ENCODE assay signal across 23 mouse cellular contexts in genomic region chr15:4894962-4895361, GRCm38 (mm10). TPM values are rescaled to one million over a fixed set of nuclear protein-coding genes. Genes with fewer than 3 reads are reported as not detected.
"Had no signal": no experiment of that assay in that cellular context is flagged by ENCODE, and none has a peak within 500 bp of the region (broad histone marks: within the 10 kb centered on the region; RNA-seq: fewer than 3 reads in every experiment).

No protein-coding gene starts in this region.

- DNase-seq: liver, postnatal 0 days; lung, adult 2 months; lung, postnatal 14 days; lung, postnatal 36 days; right cerebral cortex, postnatal 14 days; thymus, adult 2 months; thymus, postnatal 14 days; thymus, postnatal 36 days had no signal

- ATAC-seq: liver, postnatal 0 days; lung, postnatal 0 days; midbrain, embryonic 15.5 days had no signal

- H3K9ac ChIP-seq: liver, postnatal 0 days; lung, embryonic 15.5 days; midbrain, embryonic 12.5 days; midbrain, embryonic 15.5 days; neural tube, embryonic 12.5 days; stomach, embryonic 15.5 days had no signal

- H3K9me3 ChIP-seq: lung, embryonic 15.5 days; megakaryocyte, embryonic 14.5 days; midbrain, embryonic 12.5 days; midbrain, embryonic 15.5 days; neural tube, embryonic 12.5 days; stomach, embryonic 15.5 days had no signal

- H3K4me2 ChIP-seq: lung, embryonic 15.5 days; midbrain, embryonic 12.5 days; midbrain, embryonic 15.5 days; neural tube, embryonic 12.5 days; stomach, embryonic 15.5 days had no signal

- H3K27ac ChIP-seq: lung, embryonic 15.5 days; macrophage; midbrain, embryonic 12.5 days; midbrain, embryonic 15.5 days; neural tube, embryonic 12.5 days; stomach, embryonic 15.5 days; stomach, postnatal 0 days had no signal

- H3K27me3 ChIP-seq: lung, embryonic 15.5 days; megakaryocyte, embryonic 14.5 days; midbrain, embryonic 12.5 days; midbrain, embryonic 15.5 days; neural tube, embryonic 12.5 days; stomach, embryonic 15.5 days had no signal

- H3K4me3 ChIP-seq: lung, embryonic 15.5 days; megakaryocyte, embryonic 14.5 days; midbrain, embryonic 12.5 days; midbrain, embryonic 15.5 days; neural tube, embryonic 12.5 days; stomach, embryonic 15.5 days had no signal

- H3K36me3 ChIP-seq: lung, embryonic 15.5 days; midbrain, embryonic 12.5 days; midbrain, embryonic 15.5 days; neural tube, embryonic 12.5 days; stomach, embryonic 15.5 days had no signal

- H3K4me1 ChIP-seq: lung, embryonic 15.5 days; megakaryocyte, embryonic 14.5 days; midbrain, embryonic 12.5 days; midbrain, embryonic 15.5 days; neural tube, embryonic 12.5 days; stomach, embryonic 15.5 days had no signal

RNA-seq across cellular contexts. Expression of gene Mroh2b, which starts 3.6 kb away (rescaled TPM):
- total RNA-seq: megakaryocyte progenitor cell, adult 5-6 weeks; midbrain, postnatal 0 days; monocyte, adult 5-6 weeks; neutrophil, adult 5-6 weeks had no signal
- polyA plus RNA-seq: liver, postnatal 0 days; lung, adult 2 months; lung, embryonic 15.5 days; lung, postnatal 0 days; macrophage; midbrain, embryonic 12.5 days; midbrain, embryonic 15.5 days; midbrain, postnatal 0 days; neural tube, embryonic 12.5 days; neural tube, embryonic 14.5 days; spleen, adult 2 months; stomach, embryonic 15.5 days; stomach, postnatal 0 days had no signal
